Mouse (Mus musculus): ENCODE data around the gene Defb26.

The Defb26 gene

GRCm38 (mm10) chr2:152464570-152465150 is 46.8 kb downstream of the Defb26 start, which contains the start of gene Defb23:
Gene Defb23 (minus strand): TSS chr2:152464620.
- DNase-seq (ENCODE audit: low spot score in 2 of 2), result no peak

GRCm38 (mm10) chr2:152459241-152459640 is 52.3 kb downstream of the Defb26 start:
- no peak for DNase-seq (ENCODE audit: low spot score in 2 of 2)

Data from spleen, postnatal 4 days (tissue).